Mouse (Mus musculus): Measurements from ENCODE around the gene Nepro.
A peak's percentile ranks its signal among the peaks of the same experiment; 100 is the strongest.

The Nepro gene

GRCm38 (mm10) chr16:44724083-44724787 lies at the start of gene Nepro:
Gene Nepro, plus strand, starts transcription at chr16:44724301.
- peak; percentile 88 for DNase-seq (ENCODE audit: low read depth, low spot score)

- no peak for DNase-seq (ENCODE audit: low read depth, low spot score)
These were observed 47.7 kb upstream of the Nepro start for GRCm38 (mm10) chr16:44676357-44676756.

GRCm38 (mm10) chr16:44679082-44679481 lies 45.0 kb upstream of the Nepro start:
- DNase-seq (ENCODE audit: low read depth, low spot score) = no peak

GRCm38 (mm10) chr16:44679503-44679971 lies 44.6 kb upstream of the Nepro start:
- DNase-seq (ENCODE audit: low read depth, low spot score) = no peak

GRCm38 (mm10) chr16:44680756-44681498 lies 43.2 kb upstream of the Nepro start:
- no peak for DNase-seq (ENCODE audit: low read depth, low spot score)

GRCm38 (mm10) chr16:44684646-44685045 lies 39.5 kb upstream of the Nepro start:
- DNase-seq (ENCODE audit: low read depth, low spot score) = no peak

- DNase-seq (ENCODE audit: low read depth, low spot score) = no peak
These were observed 38.7 kb upstream of the Nepro start for GRCm38 (mm10) chr16:44685401-44685800.

GRCm38 (mm10) chr16:44686991-44687718 lies 36.9 kb upstream of the Nepro start:
- no peak for DNase-seq (ENCODE audit: low read depth, low spot score)

GRCm38 (mm10) chr16:44687719-44688420 lies 36.2 kb upstream of the Nepro start:
- DNase-seq (ENCODE audit: low read depth, low spot score) = no peak

- no peak for DNase-seq (ENCODE audit: low read depth, low spot score)
These were observed 35.6 kb upstream of the Nepro start for GRCm38 (mm10) chr16:44688507-44688906.

GRCm38 (mm10) chr16:44690501-44690900 lies 33.6 kb upstream of the Nepro start:
- no peak for DNase-seq (ENCODE audit: low read depth, low spot score)

- DNase-seq (ENCODE audit: low read depth, low spot score) = no peak
These were observed 33.0 kb upstream of the Nepro start for GRCm38 (mm10) chr16:44691066-44691465.

- DNase-seq (ENCODE audit: low read depth, low spot score) = peak; percentile 78
These were observed 32.5 kb upstream of the Nepro start for GRCm38 (mm10) chr16:44691561-44692141.

GRCm38 (mm10) chr16:44692541-44692940 lies 31.6 kb upstream of the Nepro start:
- no peak for DNase-seq (ENCODE audit: low read depth, low spot score)

- no peak for DNase-seq (ENCODE audit: low read depth, low spot score)
These were observed 30.4 kb upstream of the Nepro start for GRCm38 (mm10) chr16:44693695-44694094.

- no peak for DNase-seq (ENCODE audit: low read depth, low spot score)
These were observed 28.8 kb upstream of the Nepro start for GRCm38 (mm10) chr16:44695214-44695858.

GRCm38 (mm10) chr16:44695859-44696620 lies 28.1 kb upstream of the Nepro start:
- peak; percentile 54 for DNase-seq (ENCODE audit: low read depth, low spot score)

- DNase-seq (ENCODE audit: low read depth, low spot score) = no peak
These were observed 26.5 kb upstream of the Nepro start for GRCm38 (mm10) chr16:44697473-44698205.

- no peak for DNase-seq (ENCODE audit: low read depth, low spot score)
These were observed 22.9 kb upstream of the Nepro start for GRCm38 (mm10) chr16:44701155-44701554.
